Mouse (Mus musculus): ENCODE data around the gene Nr5a2. TPM values are rescaled to one million over a fixed set of nuclear protein-coding genes. Genes with fewer than 3 reads are reported as not detected.
A peak's percentile ranks its signal among the peaks of the same experiment; 100 is the strongest.
"Not testable (repeated sequence)": the region's sequence is repeated elsewhere in the genome, so short reads cannot be mapped to it uniquely, and the experiment has no call there.

Gene Nr5a2
- polyA plus RNA-seq, 1 experiment from 2014 or later = 0.34 TPM

GRCm38 (mm10) chr1:136840512-136840911, 119.7 kb downstream of the Nr5a2 start:
- H3K36me3 ChIP-seq = no peaks in the 10 kb centered on the region
- H3K27ac ChIP-seq = no peak overlapping the region
- H3K27me3 ChIP-seq = no peaks in the 10 kb centered on the region
- H3K4me2 ChIP-seq = no peak overlapping the region
- H3K4me3 ChIP-seq (replicated peaks) = no peak overlapping the region
- H3K4me1 ChIP-seq (replicated peaks) = no peaks in the 10 kb centered on the region
- no peaks in the 10 kb centered on the region for H3K9me3 ChIP-seq
- WGBS = 70% methylated on average over 7 of the region's 7 CpGs
- H3K9ac ChIP-seq (replicated peaks) = no peak overlapping the region
- no peak for ATAC-seq (ENCODE audit: insufficient number of reproducible peaks, insufficient read depth, low FRiP score, low TSS enrichment, low read depth)

GRCm38 (mm10) chr1:136839202-136839601, 121.0 kb downstream of the Nr5a2 start:
- no peak for ATAC-seq (ENCODE audit: insufficient number of reproducible peaks, insufficient read depth, low FRiP score, low TSS enrichment, low read depth)

GRCm38 (mm10) chr1:136832305-136833152, 127.7 kb downstream of the Nr5a2 start:
- Histone ChIP-seq H3K9ac (replicated peaks) (no peak overlapping the region), H3K27ac (no peak overlapping the region), H3K4me2 (no peak overlapping the region), H3K4me1 (replicated peaks) (peaks cover 7% of the 10 kb centered on the region; the same call in 1 of the 2 replicates), H3K9me3 (no peaks in the 10 kb centered on the region), H3K4me3 (replicated peaks) (no peak overlapping the region), H3K27me3 (no peaks in the 10 kb centered on the region), H3K36me3 (no peaks in the 10 kb centered on the region)
- ATAC-seq (ENCODE audit: insufficient number of reproducible peaks, insufficient read depth, low FRiP score, low TSS enrichment, low read depth) = peak; percentile 26; the same call in 1 of the 2 replicates
- WGBS = 69% methylated on average over 12 of the region's 12 CpGs

More at GRCm38 (mm10) chr1:136839202-136839601, 121.0 kb downstream of the Nr5a2 start:
- Histone ChIP-seq H3K27ac (no peak overlapping the region), H3K9me3 (no peaks in the 10 kb centered on the region), H3K4me1 (replicated peaks) (no peaks in the 10 kb centered on the region), H3K4me3 (replicated peaks) (no peak overlapping the region), H3K9ac (replicated peaks) (no peak overlapping the region), H3K27me3 (no peaks in the 10 kb centered on the region), H3K4me2 (no peak overlapping the region), H3K36me3 (no peaks in the 10 kb centered on the region)
- 83% methylated on average over 10 of the region's 10 CpGs for WGBS

GRCm38 (mm10) chr1:136830992-136831391, 129.3 kb downstream of the Nr5a2 start:
- peaks cover 7% of the 10 kb centered on the region; the same call in 1 of the 2 replicates for H3K4me1 ChIP-seq (replicated peaks)
- WGBS = 88% methylated on average over 6 of the region's 6 CpGs
- no peaks in the 10 kb centered on the region for H3K27me3 ChIP-seq
- H3K4me2 ChIP-seq = no peak overlapping the region
- no peak overlapping the region for H3K9ac ChIP-seq (replicated peaks)
- no peak for ATAC-seq (ENCODE audit: insufficient number of reproducible peaks, insufficient read depth, low FRiP score, low TSS enrichment, low read depth)
- no peaks in the 10 kb centered on the region for H3K9me3 ChIP-seq
- no peak overlapping the region for H3K4me3 ChIP-seq (replicated peaks)
- H3K27ac ChIP-seq = no peak overlapping the region
- no peaks in the 10 kb centered on the region for H3K36me3 ChIP-seq

- Histone ChIP-seq H3K4me1 (replicated peaks) (peaks cover 7% of the 10 kb centered on the region; the same call in 1 of the 2 replicates), H3K36me3 (no peaks in the 10 kb centered on the region), H3K27me3 (no peaks in the 10 kb centered on the region), H3K4me2 (no peak overlapping the region), H3K9me3 (no peaks in the 10 kb centered on the region), H3K27ac (no peak overlapping the region), H3K9ac (replicated peaks) (no peak overlapping the region), H3K4me3 (replicated peaks) (no peak overlapping the region)
- WGBS = 84% methylated on average over 3 of the region's 3 CpGs
- ATAC-seq (ENCODE audit: insufficient number of reproducible peaks, insufficient read depth, low FRiP score, low TSS enrichment, low read depth) = no peak
Observed at GRCm38 (mm10) chr1:136829931-136830330, 130.3 kb downstream of the Nr5a2 start.

- WGBS = 84% methylated on average over 4 of the region's 4 CpGs
- no peak for ATAC-seq (ENCODE audit: insufficient number of reproducible peaks, insufficient read depth, low FRiP score, low TSS enrichment, low read depth)
Observed at GRCm38 (mm10) chr1:136823897-136824296, 136.4 kb downstream of the Nr5a2 start.

GRCm38 (mm10) chr1:136800625-136801024, 159.6 kb downstream of the Nr5a2 start:
- Histone ChIP-seq H3K27me3 (no peaks in the 10 kb centered on the region), H3K9me3 (no peaks in the 10 kb centered on the region), H3K27ac (no peak overlapping the region), H3K9ac (replicated peaks) (no peak overlapping the region), H3K4me3 (replicated peaks) (no peak overlapping the region), H3K4me1 (replicated peaks) (no peaks in the 10 kb centered on the region), H3K4me2 (no peak overlapping the region), H3K36me3 (no peaks in the 10 kb centered on the region)
- no peak for ATAC-seq (ENCODE audit: insufficient number of reproducible peaks, insufficient read depth, low FRiP score, low TSS enrichment, low read depth)
- 75% methylated on average over 6 of the region's 6 CpGs for WGBS

More at GRCm38 (mm10) chr1:136823897-136824296, 136.4 kb downstream of the Nr5a2 start:
- Histone ChIP-seq H3K4me2 (no peak overlapping the region), H3K4me3 (replicated peaks) (no peak overlapping the region), H3K27me3 (no peaks in the 10 kb centered on the region), H3K9me3 (no peaks in the 10 kb centered on the region), H3K9ac (replicated peaks) (no peak overlapping the region), H3K27ac (no peak overlapping the region), H3K4me1 (replicated peaks) (no peaks in the 10 kb centered on the region), H3K36me3 (no peaks in the 10 kb centered on the region)

- H3K9me3 ChIP-seq = no peaks in the 10 kb centered on the region
- H3K27me3 ChIP-seq = no peaks in the 10 kb centered on the region
- no peak for ATAC-seq (ENCODE audit: insufficient number of reproducible peaks, insufficient read depth, low FRiP score, low TSS enrichment, low read depth)
- no peak overlapping the region for H3K27ac ChIP-seq
- no peaks in the 10 kb centered on the region for H3K36me3 ChIP-seq
- no peak overlapping the region for H3K4me3 ChIP-seq (replicated peaks)
- no peak overlapping the region for H3K9ac ChIP-seq (replicated peaks)
- H3K4me1 ChIP-seq (replicated peaks) = no peaks in the 10 kb centered on the region
- no peak overlapping the region; the same call in 1 of the 2 replicates for H3K4me2 ChIP-seq
- 41% methylated on average over 17 of the region's 17 CpGs for whole genome bisulfite sequencing
Observed at GRCm38 (mm10) chr1:136796361-136797090, 163.7 kb downstream of the Nr5a2 start.

- WGBS = 95% methylated on average over 12 of the region's 12 CpGs
- not testable (repeated sequence) for H3K4me2 ChIP-seq; H3K4me3 ChIP-seq (replicated peaks); ATAC-seq (ENCODE audit: insufficient number of reproducible peaks, insufficient read depth, low FRiP score, low TSS enrichment, low read depth); H3K4me1 ChIP-seq (replicated peaks); H3K9me3 ChIP-seq; H3K9ac ChIP-seq (replicated peaks); H3K27me3 ChIP-seq; H3K36me3 ChIP-seq; H3K27ac ChIP-seq
Observed at GRCm38 (mm10) chr1:136792957-136793883, 167.0 kb downstream of the Nr5a2 start.

Data from limb, embryonic 12.5 days (tissue).